Mouse (Mus musculus) 3T3-L1 (cell line): ENCODE results near the gene Tet1.
A peak's percentile ranks its signal among the peaks of the same experiment; 100 is the strongest.
"Not testable (repeated sequence)": the region's sequence is repeated elsewhere in the genome, so short reads cannot be mapped to it uniquely, and the experiment has no call there.

Source experiments
- DNase-seq: peaks from one replicate; pipeline ENCODE4 v3.0.0-alpha.2; 2015; ENCODE audit warnings: low read depth, low spot score

Gene Tet1

DNA sequence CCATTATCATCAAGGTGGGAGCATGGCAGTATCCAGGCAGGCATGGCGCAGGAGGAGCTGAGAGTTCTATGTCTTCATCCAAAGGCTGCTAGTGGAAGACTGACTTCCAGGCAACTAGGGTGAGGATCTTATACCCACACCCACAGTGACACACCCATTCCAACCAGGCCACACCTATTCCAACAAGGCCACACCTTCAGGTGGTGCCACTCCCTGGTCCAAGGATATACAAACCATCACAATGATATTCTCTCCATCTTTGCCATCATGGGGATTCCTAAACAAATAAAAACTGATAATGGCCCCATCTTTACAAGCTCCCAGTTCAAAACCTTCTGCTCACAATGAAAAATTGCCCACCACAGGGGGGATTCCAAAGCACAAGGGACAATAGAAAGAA lies at the start of gene Tet1:
Gene Tet1 (minus strand): TSS at position 101 of the 400 bp plus-strand sequence.
- DNase-seq: not testable (repeated sequence)

DNA sequence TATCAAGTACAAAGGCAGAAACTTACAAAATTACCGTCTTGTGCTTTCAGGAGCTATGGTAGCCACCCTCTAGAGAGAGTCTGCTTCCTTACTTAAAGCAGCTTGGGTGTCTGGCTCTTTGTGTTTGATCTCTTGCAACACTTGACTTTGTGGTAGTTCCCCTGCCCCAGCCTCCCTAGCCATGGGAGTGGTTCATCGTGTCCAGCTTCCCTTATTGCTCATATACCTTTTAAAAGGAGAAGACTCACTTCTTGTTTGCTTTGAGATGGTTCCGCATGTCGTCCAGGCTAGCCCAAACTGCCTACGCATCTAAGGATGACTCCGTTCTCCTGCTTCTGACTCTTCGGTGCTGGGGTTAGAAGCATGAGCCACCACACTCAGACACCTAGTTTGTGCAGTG lies 39.8 kb upstream of the Tet1 start:
- no peak for DNase-seq

DNA sequence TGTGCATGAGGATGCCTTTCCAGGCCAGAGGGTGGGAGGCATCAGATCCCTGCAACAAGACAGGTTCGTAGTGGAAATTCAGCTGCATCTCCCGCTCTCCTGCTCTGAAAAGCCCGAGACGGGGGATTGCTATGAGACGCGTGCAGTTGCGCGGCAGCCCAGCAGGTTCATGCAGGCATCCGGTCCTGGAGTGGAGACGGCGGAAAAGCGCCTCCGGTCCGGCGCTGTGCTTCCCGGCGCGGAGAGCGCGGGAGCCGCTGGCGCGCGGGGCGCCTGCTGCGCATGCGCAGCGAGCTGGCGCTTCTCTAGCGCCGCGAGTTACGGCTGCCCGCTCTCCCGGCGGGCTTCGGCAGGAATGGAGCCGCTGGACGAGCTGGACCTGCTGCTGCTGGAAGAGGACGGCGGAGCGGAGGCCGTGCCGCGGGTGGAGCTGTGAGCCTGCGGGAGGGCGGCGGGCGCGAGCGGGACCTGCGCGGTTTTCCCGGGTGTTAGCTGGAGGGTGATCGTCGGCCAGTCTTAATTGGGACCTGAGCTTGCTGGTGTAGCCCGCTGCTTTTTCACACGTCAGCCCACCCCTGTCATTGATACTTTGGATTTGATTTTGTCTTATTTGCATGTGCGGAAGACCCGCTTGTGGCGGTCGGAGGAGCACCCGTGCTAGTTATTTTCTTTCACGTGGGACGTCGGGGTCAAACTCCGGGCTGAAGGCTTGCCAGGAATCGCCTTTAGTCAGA lies 38.1 kb upstream of the Tet1 start, which contains the start of gene Dna2:
Gene Dna2 (plus strand): TSS at position 289 of the 734 bp plus-strand sequence.
- DNase-seq: peak; percentile 75

DNA sequence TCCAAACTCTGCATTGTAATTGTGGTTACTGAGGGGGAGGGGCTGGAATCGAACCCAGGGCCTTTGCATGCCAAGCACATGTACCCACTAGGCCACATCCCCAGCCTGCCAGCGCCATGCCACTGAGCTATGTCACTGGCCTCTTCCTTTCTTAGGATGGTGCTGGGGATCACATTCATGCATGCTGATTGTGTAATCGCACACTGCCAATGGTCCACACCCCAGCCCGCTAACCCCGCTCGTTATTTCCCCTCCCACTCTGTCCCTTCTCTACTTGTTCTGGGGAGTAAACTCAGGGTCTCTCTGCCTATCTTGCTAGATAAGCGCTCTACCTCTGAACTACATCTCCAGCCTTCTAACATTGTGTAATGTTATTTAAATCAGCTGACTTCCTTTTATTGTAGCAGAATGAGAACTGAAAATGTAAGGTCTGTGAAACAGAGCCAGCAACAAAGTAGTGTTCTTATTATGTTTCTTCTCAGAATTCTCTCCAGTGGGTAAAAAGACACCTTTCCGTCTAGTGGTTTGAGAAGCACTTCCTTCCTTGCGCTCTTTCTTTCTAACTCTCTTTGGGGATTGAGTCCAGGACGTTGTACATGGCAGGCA lies 36.3 kb upstream of the Tet1 start:
- no peak for DNase-seq

DNA sequence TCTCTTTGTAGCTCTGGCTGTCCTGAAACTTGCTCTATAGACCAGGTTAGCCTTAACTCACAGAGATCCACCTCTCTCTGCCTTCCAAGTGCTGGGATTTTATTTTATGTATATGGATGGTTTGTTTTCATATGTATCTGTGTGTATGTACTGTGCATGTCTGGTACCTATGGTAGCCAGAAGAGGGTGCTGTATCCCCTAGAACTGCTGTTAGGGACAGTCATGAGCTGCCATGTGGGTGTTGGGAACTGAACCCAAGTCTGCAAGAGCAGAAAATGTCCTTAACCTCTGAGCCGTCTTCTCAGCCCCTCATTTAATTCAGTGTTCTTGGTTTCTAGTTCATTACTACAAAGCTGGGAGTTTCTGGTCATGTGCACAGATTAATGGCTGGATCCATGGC lies 23.6 kb upstream of the Tet1 start:
- no peak for DNase-seq

DNA sequence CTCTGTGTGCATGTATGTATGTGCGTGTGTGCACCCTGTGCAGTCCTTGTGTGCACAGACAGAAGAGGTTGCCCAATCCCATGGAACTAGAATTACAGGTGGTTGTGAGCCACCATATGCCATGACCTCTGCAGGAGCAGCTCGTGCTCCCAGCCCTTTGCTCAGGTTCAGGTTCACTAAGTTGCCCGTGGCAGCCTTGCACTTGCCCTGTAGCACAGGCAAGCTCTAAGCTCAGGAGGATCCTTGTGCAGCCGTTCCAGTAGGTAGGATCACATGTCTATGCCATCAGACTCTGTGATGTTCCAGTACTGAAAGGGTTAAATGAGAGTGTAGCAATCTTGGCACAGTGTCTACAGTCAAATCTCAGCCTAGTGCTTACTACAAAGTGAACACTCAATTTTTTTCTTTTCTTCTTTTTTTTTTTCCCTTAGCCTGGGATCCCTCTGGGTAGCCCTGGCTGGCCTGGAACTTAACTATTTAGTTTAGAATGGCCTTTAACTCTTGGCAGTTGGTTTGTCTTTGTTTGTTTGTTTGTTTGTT lies 15.4 kb upstream of the Tet1 start:
- no peak for DNase-seq

DNA sequence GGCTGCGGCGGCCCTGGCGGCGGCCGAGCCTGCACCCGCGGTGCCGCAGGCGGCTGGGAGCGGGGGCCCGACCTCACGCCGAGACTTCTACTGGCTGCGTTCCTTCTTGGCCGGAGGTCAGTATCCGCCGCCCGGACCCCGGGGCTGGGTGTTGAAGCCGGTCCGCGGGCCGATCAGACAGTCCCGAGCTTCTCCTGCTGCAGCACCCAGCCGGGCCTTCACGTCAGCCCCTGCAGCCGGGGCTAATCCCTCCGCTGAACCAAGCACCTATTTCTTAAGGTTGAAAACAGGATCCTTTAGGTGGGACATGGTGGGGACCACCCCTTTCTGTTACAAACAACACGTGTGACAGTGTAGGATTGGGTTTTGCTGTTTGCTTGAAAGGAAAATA lies 12.0 kb upstream of the Tet1 start:
- DNase-seq: no peak

DNA sequence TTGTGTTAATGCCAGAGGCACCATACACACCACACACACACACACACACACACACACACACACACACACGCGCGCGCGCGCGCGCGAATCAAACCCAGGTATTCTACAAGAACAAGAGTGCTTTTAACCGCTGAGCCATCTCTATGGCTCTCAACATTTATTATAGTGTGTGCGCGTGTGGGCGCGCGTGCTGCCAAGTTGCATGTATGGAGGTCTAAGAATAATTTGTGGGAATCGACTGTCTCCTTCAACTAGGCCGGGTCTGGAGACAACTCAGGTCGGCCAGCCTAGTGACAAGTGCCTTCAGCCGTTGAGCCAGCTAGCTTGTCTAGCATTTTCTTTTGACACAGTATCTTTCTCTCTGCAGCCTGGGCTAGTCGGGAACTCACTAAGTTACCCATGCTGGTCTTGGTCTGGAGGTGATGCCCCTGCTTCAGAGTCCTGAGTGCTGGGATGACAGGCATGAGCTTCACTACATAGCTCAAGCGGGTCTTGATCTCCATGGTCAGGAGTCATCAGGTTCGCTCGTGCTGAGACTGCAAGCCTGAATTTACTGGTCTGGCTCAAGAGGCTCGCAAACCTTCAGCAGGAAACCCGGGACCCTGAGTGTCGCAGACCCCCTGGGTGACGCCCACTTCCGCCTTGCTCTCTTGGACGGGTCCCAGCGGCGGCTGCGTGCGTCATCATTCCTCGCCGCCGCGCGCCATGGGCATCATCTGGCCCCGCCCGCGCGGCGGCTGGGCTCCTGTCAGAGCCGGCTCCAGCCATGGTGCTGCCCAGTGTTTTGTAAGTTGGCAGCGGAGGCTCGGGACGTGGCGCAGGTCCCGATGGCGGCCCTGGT lies 11.3 kb upstream of the Tet1 start, which contains the start of gene Slc25a16:
Gene Slc25a16 (plus strand): TSS at position 709 of the 841 bp plus-strand sequence.
- DNase-seq: peak; percentile 77

DNA sequence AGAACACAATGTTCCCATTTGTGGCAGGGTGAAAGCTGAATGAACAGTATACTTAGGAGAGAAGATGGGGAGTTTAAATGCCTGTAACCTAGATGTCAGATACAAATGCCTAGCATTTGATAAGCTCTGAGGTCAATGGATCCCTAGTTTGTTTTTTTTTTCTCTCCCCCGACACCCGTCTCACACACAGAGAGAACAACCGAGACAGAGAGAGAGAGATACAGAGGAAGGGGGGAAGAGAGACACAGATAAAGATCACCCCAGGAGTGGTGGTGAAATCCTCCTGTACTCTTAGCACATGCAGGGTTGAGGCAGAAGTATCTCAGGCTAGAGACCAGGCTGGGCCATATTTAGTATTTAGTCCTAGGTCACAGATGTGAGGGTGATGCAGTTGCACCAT lies 10.2 kb upstream of the Tet1 start:
- DNase-seq: no peak

DNA sequence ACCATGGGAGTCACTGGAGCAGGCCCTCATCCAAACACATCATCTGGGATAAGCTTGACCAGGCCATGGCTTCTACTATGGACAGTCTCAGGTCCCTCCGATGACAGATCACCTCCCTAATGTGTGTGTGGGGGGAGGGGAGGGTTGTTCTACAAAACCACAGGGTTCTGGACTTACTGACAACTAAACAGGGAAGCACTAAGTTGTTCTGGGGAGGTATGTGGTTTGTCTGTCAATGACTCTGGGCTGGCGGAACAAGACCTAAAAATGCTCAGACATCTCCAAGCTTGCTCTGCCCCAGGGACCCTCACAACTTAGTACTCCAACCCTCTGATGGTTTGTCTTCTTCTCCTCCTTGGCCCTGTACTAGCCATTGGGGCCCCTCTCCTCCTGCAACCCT lies 2.3 kb upstream of the Tet1 start:
- no peak for DNase-seq

DNA sequence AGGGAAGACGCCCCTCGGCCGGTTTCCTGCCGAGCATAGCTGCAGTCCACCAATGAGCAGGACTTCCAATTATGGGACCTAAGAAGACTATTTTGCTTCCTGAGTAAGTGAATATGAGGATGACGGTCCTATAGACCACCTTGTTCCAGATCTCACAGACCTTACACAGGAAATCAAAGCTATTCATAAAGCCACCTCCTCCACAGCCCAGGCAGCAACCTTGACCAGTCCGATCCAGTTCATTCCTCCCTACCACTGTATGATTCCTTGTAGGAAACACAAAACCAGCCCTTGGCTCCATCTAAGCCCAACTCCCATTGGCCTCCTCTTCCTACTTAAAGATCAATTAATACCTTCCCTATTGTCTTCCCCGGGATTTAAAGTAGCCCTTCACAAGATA lies 2.5 kb downstream of the Tet1 start:
- no peak for DNase-seq

DNA sequence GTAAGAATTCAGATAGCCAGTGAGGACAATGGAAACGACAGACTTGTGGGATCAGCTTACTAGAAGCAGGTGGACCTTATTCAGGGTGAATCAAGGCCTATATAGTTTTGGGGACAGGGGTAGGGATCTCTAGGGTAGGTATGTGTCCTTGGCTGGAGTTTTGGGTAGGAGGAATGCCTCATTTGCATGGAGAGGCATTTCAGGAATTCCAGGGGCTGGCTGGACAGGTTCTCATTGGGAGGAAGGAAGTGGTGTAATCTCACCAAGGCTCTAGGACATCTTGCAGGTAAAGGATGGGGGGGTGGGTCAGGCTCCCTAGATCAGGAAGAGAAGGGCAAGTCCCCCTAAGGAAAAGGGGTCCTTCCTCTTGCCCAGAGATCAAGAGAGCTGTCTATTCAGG lies 6.0 kb downstream of the Tet1 start:
- no peak for DNase-seq

DNA sequence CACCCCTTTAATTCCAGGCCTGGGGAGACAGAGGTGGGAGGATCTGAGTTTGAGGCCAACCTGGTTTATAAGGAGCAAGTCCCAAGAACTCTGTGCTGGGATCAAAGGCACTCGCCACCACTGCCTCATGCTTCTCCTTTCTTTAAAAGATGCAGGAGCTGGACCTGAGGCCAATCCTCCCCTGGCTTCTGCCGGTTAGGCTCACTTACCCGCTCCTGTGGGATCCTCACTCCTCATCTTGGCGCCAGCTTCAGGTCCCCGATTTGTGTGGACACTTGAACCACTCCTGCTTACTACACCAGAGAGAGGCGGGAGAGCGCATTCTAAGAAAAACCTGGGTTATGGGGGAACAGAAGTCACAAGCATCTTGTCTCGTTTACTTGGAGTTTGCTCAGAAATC lies 7.0 kb downstream of the Tet1 start:
- no peak for DNase-seq

DNA sequence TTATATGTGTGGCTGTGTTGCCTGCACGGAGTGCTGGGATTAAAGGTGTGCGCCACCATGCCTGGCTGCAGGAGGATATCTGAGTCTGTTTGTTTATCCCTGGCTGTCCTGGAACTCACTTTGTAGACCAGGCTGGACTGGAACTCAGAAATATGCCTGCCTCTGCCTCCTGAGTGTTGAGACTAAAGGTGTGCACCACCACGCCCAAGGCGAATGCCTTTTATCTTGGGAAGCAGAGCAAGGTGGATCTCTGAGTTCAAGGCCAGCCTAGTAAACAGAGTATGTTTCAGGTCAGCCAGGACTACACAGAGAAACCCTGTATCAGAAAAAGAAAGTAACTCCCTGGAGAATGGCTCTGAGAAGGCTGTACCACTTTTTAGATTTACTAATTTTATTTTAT lies 8.7 kb downstream of the Tet1 start:
- DNase-seq: no peak

DNA sequence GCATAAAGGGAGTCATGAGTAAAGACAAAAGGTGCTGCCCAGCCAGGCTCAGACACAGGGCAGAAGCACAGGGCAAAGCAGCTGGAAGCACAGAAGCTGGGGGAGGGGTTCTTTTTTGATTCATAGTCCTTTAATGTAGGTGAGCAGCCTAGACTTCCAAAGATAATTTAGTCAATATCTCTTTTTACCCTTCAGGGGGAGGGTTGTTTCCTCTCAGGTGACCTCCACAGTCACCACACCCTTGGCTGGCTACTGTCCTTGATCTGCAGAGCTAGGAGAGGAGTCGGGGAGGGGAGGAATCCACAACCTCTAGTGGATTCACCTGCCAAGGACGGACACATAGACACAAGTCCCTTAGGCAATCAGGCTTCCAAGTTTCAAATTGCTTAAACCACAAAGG lies 10.7 kb downstream of the Tet1 start:
- DNase-seq: no peak

DNA sequence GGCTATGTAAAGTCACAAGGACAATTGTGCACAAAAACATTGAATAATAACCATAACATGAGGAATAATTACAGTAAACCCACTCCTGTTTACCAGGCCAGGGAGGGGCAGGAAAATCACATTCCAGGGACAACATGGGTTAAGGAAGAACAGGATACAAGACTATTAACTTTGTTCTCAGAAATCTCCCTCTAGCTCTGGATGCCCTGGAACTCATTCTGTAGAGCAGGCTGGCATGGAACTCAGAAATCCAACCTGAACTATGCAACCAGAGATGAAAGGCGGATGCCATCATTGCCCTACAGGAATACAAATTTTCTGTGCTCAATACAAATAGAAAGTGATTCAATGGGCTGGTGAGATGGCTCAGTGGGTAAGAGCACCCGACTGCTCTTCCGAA lies 11.4 kb downstream of the Tet1 start:
- DNase-seq: no peak

DNA sequence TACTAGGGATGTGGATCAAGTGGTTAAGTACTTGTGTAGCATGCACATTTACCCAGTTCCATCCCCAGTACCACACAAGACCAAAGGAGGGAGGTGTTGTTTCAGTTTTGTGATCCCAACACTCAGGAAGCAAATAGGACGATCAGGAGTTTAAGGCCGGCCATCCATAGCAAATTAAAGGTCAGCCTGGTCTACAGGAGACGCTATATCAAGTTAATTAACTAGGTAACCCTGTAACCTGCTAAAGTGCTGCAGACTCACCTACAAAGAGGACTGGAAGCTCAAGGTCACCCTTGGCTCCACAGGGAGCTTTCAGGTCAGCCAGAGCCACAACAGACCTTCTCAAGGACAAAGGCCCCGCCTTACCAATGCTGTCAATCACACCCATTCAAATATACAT lies 12.0 kb downstream of the Tet1 start:
- no peak for DNase-seq

DNA sequence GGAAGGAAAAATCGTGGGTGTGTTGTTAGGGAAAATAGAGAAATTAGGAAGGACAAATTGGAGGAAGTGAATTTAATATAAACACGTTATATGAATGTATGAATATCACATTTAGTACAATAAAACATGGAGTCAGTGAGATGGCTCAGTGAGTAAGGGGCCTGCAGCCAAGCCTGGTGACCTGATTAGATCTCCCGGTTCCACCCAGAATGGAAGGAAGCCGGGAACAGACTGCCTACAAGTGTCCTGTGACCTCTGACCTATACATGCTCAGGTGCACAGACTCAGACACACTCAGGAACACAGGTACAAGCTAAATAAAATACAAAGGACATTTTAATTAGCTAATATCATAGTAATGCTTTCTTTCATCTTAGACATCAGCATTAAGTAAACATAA lies 12.8 kb downstream of the Tet1 start:
- no peak for DNase-seq

DNA sequence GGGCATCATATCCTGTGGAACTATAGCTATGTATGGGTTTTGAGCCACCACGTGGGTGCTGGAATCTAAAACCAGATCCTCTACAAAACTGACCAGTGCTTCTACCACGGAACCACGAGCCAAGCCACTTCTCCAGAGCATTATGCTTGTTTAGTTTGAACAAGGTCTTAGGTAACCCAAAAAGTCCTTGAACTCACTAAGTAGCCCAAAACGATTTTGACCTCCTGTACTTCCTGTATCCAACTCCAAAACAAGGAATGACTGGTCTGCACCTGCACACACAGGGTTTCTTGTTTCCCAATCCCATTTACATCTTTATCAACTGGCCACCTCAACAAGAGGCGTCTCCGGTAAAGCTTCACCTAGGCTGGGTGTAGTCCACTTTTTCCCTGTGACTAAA lies 13.4 kb downstream of the Tet1 start:
- no peak for DNase-seq

DNA sequence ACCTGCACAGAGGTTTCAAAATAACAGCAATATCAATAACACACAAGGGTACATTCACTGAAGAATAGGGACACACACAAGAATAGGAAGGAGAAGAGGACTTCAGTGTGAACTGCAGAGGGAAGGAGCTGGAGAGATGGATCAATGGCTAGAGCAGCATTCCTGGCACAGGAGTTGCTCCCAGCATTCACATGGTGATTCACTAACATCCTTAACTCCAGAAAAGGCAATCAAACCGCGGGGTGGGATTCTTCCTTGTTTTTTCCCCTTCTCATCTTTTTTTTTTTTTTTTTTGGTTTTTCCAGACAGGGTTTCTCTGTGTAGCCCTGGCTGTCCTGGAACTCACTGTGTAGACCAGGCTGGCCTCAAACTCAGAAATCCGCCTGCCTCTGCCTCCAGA lies 14.3 kb downstream of the Tet1 start:
- DNase-seq: no peak

DNA sequence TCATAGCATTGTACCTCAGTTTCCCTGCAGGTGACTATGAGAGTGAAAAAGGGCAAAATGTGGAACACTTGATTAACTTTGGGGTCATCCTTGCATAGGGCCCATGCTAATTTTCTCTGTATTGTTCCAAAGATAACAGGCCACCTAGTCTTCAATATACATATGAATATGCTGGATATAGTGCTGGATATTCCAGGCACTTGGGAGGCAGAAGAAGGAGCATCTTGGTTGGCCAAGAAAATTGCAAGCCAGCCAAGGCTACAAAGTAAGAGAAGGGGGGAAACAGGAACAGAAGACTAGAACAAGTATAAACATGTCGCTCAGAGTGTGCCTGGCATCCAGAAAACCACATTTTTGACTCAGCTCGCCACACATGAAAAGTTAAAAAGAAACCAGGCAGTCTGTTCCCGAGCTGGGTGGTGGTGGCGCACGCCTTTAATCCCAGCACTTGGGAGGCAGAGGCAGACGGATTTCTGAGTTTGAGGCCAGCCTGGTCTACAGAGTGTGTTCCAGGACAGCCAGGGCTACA lies 15.4 kb downstream of the Tet1 start:
- no peak for DNase-seq
